11 mouse cellular contexts compared by ENCODE assay signal in genomic region chr11:62636840-62637221, GRCm38 (mm10). TPM values are rescaled to one million over a fixed set of nuclear protein-coding genes. Genes with fewer than 3 reads are reported as not detected.
A peak's percentile ranks its signal among the peaks of the same experiment; 100 is the strongest.
DNase-seq lines count a peak whose midpoint lies in the region; ATAC-seq and TF ChIP-seq lines count a peak whose summit lies in the region.
"Had no signal": no experiment of that assay in that cellular context is flagged by ENCODE, and none has a peak within 500 bp of the region (broad histone marks: within the 10 kb centered on the region; RNA-seq: fewer than 3 reads in every experiment).

No protein-coding gene starts in this region.

- no peak for TF ChIP-seq CTCF in heart, adult 2 months (IDR thresholded peaks at IDR 0.05)
- TF ChIP-seq CTCF in embryonic fibroblast, embryonic 13.5 days (IDR thresholded peaks at IDR 0.05; ENCODE audit: borderline replicate concordance, insufficient read depth, low read length): no peak
- TF ChIP-seq CTCF in olfactory bulb, adult 2 months (IDR thresholded peaks at IDR 0.05; ENCODE audit: insufficient read depth, low read depth, low read length): no peak

- no peak overlapping the region for H3K4me2 ChIP-seq in kidney, embryonic 15.5 days

- H3K4me1 ChIP-seq in heart, adult 2 months (ENCODE audit: control insufficient read depth, insufficient read depth, low read length): peaks cover 9% of the 10 kb centered on the region
- H3K4me1 ChIP-seq in embryonic fibroblast, embryonic 13.5 days (ENCODE audit: control insufficient read depth, insufficient read depth, low read length): peaks cover 12% of the 10 kb centered on the region
- H3K4me1 ChIP-seq in kidney, embryonic 15.5 days: peaks cover 47% of the 10 kb centered on the region
- peaks cover 30% of the 10 kb centered on the region for H3K4me1 ChIP-seq in olfactory bulb, adult 2 months (ENCODE audit: control insufficient read depth, insufficient read depth, low read length)
- peaks cover 39% of the 10 kb centered on the region for H3K4me1 ChIP-seq in forebrain, embryonic 10.5 days

- peak; percentile 44; the same call in 1 of the 2 replicates for TF ChIP-seq POLR2A in heart, adult 2 months (IDR thresholded peaks at IDR 0.05; ENCODE audit: insufficient read depth, low read depth, low read length)
- no peak for TF ChIP-seq POLR2A in embryonic fibroblast, embryonic 13.5 days (IDR thresholded peaks at IDR 0.05; ENCODE audit: low read depth, low read length)
- TF ChIP-seq POLR2A in olfactory bulb, adult 2 months (IDR thresholded peaks at IDR 0.05; ENCODE audit: insufficient read depth, low read depth, low read length): no peak

- no peaks in the 10 kb centered on the region for H3K36me3 ChIP-seq in heart, adult 2 months (ENCODE audit: control insufficient read depth, insufficient read depth, low read length)
- H3K36me3 ChIP-seq in kidney, embryonic 15.5 days: no peaks in the 10 kb centered on the region; the same call in none of the 2 replicates
- H3K36me3 ChIP-seq in forebrain, embryonic 10.5 days (replicated peaks): peaks cover 8% of the 10 kb centered on the region; the same call in 1 of the 2 replicates

- no peak overlapping the region for H3K4me3 ChIP-seq in heart, adult 2 months
- H3K4me3 ChIP-seq in embryonic fibroblast, embryonic 13.5 days (ENCODE audit: insufficient read depth, low read length): no peak overlapping the region
- H3K4me3 ChIP-seq in kidney, embryonic 15.5 days (replicated peaks): no peak overlapping the region
- H3K4me3 ChIP-seq in olfactory bulb, adult 2 months (ENCODE audit: insufficient read depth, low read depth, low read length): no peak overlapping the region
- no peak overlapping the region for H3K4me3 ChIP-seq in forebrain, embryonic 10.5 days
- H3K4me3 ChIP-seq: embryonic facial prominence, embryonic 10.5 days; hindbrain, embryonic 10.5 days had no signal

- H3K9ac ChIP-seq in heart, adult 2 months (ENCODE audit: low read depth, low read length): no peak overlapping the region
- no peak overlapping the region for H3K9ac ChIP-seq in kidney, embryonic 15.5 days

- TF ChIP-seq EP300 in heart, adult 2 months (IDR thresholded peaks at IDR 0.05; ENCODE audit: insufficient read depth, low read depth, low read length): no peak

- WGBS in heart, adult 2 months: 40% methylated on average over 3 of the region's 3 CpGs
- WGBS in kidney, embryonic 15.5 days: 80% methylated on average over 3 of the region's 3 CpGs
- 43% methylated on average over 3 of the region's 3 CpGs for WGBS in olfactory bulb, adult 2 months
- 92% methylated on average over 3 of the region's 3 CpGs for WGBS in forebrain, embryonic 10.5 days

- ATAC-seq in kidney, embryonic 15.5 days (replicated peaks; ENCODE audit: low FRiP score): no peak

- peak in 1 of 2 experiments; percentile 62 for DNase-seq in heart, adult 2 months
- no peak for DNase-seq in heart, postnatal 36 days
- no peak for DNase-seq in spleen, adult 12 weeks (ENCODE audit: low spot score)
- DNase-seq in forebrain, embryonic 10.5 days (ENCODE audit: extremely low spot score, low spot score): no peak
- DNase-seq in adrenal gland, adult 18-20 months (ENCODE audit: low spot score in 2 of 2): no peak
- DNase-seq: midbrain, embryonic 14.5 days had no signal

- no peaks in the 10 kb centered on the region for H3K9me3 ChIP-seq in kidney, embryonic 15.5 days (replicated peaks)
- no peaks in the 10 kb centered on the region for H3K9me3 ChIP-seq in forebrain, embryonic 10.5 days
- H3K9me3 ChIP-seq: embryonic facial prominence, embryonic 10.5 days; hindbrain, embryonic 10.5 days had no signal

- intact Hi-C loops in heart, adult 2 months (cut with DNase I): no loop called here
- intact Hi-C loops in heart, postnatal 36 days (cut with DNase I): no loop called here

- no peaks in the 10 kb centered on the region for H3K79me2 ChIP-seq in heart, adult 2 months (replicated peaks; ENCODE audit: control insufficient read depth, insufficient read depth, low read length)

- peak overlapping the region; percentile 65 for H3K27ac ChIP-seq in heart, adult 2 months
- peak overlapping the region; percentile 74 for H3K27ac ChIP-seq in embryonic fibroblast, embryonic 13.5 days (ENCODE audit: insufficient read depth, low read length)
- peak overlapping the region; percentile 42 for H3K27ac ChIP-seq in kidney, embryonic 15.5 days
- H3K27ac ChIP-seq in olfactory bulb, adult 2 months (ENCODE audit: insufficient read depth, low read depth, low read length): peak overlapping the region; percentile 82
- no peak overlapping the region for H3K27ac ChIP-seq in forebrain, embryonic 10.5 days

- no peaks in the 10 kb centered on the region for H3K27me3 ChIP-seq in heart, adult 2 months (ENCODE audit: control insufficient read depth, insufficient read depth, low read length)
- H3K27me3 ChIP-seq in kidney, embryonic 15.5 days: no peaks in the 10 kb centered on the region
- no peaks in the 10 kb centered on the region for H3K27me3 ChIP-seq in forebrain, embryonic 10.5 days (ENCODE audit: poor library complexity, severe bottlenecking)

RNA-seq across cellular contexts. Expression of gene Lrrc75a, which starts 11.5 kb away (rescaled TPM):
- 1 to 10 TPM; 3.3 to 4.2 TPM for total RNA-seq in heart, adult 2 months (2021)
- 6.2 and 9.6 TPM in 2 replicates for polyA plus RNA-seq in heart, adult 2 months (2012; rRNA removed)
- 1 to 10 TPM; 4.4 to 7.1 TPM for total RNA-seq in heart, postnatal 36 days (2021)
- 10.5 and 12.6 TPM in 2 replicates for polyA plus RNA-seq in embryonic fibroblast, embryonic 13.5 days (2011; ENCODE audit: insufficient read length, low read depth, missing spikeins)
- 14.3 and 15.7 TPM in 2 replicates for polyA plus RNA-seq in kidney, embryonic 15.5 days (2015; fragmentation: Nextera tagmentation; extraction: Ambion mirVana)
- polyA plus RNA-seq in olfactory bulb, adult 2 months (2012; ENCODE audit: insufficient read depth, insufficient read length, low replicate concordance, missing spikeins): not detected in 2 replicates
- polyA plus RNA-seq in forebrain, embryonic 10.5 days (2016; fragmentation: Nextera tagmentation; extraction: Ambion mirVana): 9.1 and 10.0 TPM in 2 replicates
- total RNA-seq in adrenal gland, adult 18-20 months (2021): 10 to 100 TPM; 13.9 to 23.5 TPM

RNA-seq across cellular contexts. Expression of gene Mmgt2, which starts 11.6 kb away (rescaled TPM):
- 1 to 10 TPM; 5.8 to 8.6 TPM for total RNA-seq in heart, adult 2 months (2021)
- polyA plus RNA-seq in heart, adult 2 months (2012; rRNA removed): 8.7 and 8.9 TPM in 2 replicates
- total RNA-seq in heart, postnatal 36 days (2021): 1 to 10 TPM; 5.4 to 9.9 TPM
- polyA plus RNA-seq in embryonic fibroblast, embryonic 13.5 days (2011; ENCODE audit: insufficient read length, low read depth, missing spikeins): 31.3 and 34.0 TPM in 2 replicates
- 67.3 and 70.4 TPM in 2 replicates for polyA plus RNA-seq in kidney, embryonic 15.5 days (2015; fragmentation: Nextera tagmentation; extraction: Ambion mirVana)
- polyA plus RNA-seq in olfactory bulb, adult 2 months (2012; ENCODE audit: insufficient read depth, insufficient read length, low replicate concordance, missing spikeins): not detected in 2 replicates
- polyA plus RNA-seq in forebrain, embryonic 10.5 days (2016; fragmentation: Nextera tagmentation; extraction: Ambion mirVana): 38.6 and 39.0 TPM in 2 replicates
- total RNA-seq in adrenal gland, adult 18-20 months (2021): 10 to 100 TPM; 26.5 to 36.7 TPM
